Mouse (Mus musculus) heart, adult 9 months (tissue): Measurements from ENCODE around the gene Ostc.
A peak's percentile ranks its signal among the peaks of the same experiment; 100 is the strongest.

ENCODE experiments used
- DNase-seq, 2 experiments: peaks; one replicate each; pipeline ENCODE4 v3.0.0; 2022; ENCODE audit warnings: low spot score in 2 of 2

Ostc gene

GRCm38 (mm10) chr3:130710103-130710502, 859 bp upstream of the Ostc start:
- DNase-seq = no peak

- no peak for DNase-seq
These were observed 715 bp downstream of the Ostc start for GRCm38 (mm10) chr3:130708529-130708928.

DNA sequence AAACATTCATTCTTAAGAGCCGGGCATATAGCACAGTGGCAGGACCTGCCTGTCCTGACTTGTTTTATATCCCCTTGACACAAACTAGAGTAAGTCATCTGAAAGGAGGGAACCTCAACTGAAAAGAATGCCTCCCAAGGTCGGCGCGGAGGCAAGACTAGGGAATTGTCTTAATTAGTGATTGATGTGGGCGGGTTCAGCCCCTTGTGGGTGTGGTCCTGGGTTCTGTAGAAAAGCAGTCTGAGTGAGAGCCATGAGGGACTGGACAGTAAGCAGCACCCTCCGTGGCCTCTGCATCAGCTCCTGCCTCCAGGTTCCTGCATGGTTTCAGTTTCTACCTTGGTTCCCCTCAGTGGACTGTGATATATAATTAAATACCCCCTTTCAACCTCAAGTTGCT, 7.0 kb downstream of the Ostc start:
- DNase-seq = no peak

- no peak for DNase-seq
These were observed 11.6 kb downstream of the Ostc start for GRCm38 (mm10) chr3:130697622-130698021.

- DNase-seq = no peak
These were observed 14.5 kb downstream of the Ostc start for GRCm38 (mm10) chr3:130694705-130695104.

- no peak for DNase-seq
These were observed 15.1 kb downstream of the Ostc start for GRCm38 (mm10) chr3:130694041-130694593.

- no peak for DNase-seq
These were observed 17.6 kb downstream of the Ostc start for GRCm38 (mm10) chr3:130691596-130692170.

DNA sequence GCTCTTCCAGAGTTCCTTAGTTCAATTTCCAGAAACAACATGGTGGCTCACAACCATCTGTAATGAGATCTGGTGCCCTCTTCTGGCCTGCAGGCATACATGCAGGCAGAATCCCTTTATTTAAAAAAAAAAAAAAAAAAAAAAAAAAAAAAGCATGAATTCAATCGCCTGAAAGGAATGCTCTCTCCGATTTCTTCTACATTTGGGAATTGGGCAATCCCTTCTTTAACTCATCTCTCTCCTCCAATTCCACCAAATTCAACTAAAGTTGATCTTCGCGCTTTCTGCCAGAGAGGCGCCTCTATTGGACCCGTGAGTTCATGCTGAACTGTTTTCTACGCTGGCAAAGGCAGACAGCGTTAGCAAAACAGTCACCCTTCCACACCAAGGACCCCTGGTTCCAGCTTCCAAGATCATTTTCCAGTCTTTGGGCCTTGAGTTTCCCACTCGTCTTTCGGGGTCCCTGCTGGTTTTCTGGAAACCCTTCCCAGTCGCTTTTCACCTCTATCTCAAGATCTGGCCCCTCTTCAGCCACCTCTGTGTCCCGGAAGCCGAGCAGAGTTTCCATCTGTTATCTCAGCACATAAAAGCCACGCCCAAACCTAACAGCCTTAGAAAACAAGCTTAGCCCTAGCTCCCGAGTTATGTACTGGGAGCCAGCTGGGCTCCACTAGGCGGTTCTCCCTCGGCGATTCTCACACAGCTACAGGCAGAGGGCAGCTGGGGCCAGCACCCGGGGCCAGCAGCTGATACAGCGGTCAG, 18.2 kb downstream of the Ostc start:
- DNase-seq = peak; percentile 74 to 78

DNA sequence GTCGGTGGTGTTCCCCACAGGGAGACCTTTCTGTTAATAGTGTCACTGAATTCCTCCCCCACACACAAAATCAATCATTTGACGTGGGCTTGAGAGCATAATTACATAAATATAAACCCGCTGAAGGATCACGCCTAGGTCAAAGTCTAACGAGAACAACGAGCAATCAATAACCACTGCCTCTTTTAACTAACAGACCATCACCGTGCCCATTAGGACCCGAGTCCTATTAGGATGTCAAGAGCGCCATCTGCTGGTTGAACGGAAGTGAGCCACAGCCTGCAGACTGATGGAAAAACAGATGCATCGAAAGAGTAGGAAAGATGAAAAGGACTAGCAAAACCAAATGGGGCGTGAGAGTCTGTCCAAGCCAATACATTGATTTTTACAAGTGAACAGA, 19.6 kb downstream of the Ostc start:
- peak; percentile 34 to 47 for DNase-seq

- DNase-seq = no peak
These were observed 22.2 kb downstream of the Ostc start for GRCm38 (mm10) chr3:130687051-130687450.

GRCm38 (mm10) chr3:130685014-130685366, 24.3 kb downstream of the Ostc start:
- no peak for DNase-seq

- DNase-seq = no peak
These were observed 24.8 kb downstream of the Ostc start for GRCm38 (mm10) chr3:130684276-130685013.

DNA sequence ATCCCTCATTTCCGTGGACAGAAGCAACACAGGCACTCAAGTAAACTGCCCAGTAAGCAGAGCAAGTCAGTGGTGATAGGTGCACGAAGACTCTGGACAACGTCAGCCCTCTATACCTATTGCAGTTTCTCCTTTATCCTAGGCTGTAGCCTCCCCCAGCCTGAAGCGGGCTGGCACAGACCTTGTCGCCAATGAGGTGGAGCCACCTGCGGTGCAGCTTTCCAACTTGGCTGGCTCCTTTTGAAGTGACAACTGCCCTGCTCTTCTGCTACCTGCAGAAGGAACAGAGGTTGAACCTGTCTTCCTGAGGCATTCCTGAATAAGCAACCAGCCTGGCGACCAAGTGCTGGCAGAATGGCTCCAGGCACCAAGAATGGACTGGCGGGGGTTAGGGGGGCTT, 25.4 kb downstream of the Ostc start:
- DNase-seq = no peak

GRCm38 (mm10) chr3:130682183-130682582, 27.1 kb downstream of the Ostc start:
- no peak for DNase-seq

GRCm38 (mm10) chr3:130681226-130681625, 28.0 kb downstream of the Ostc start:
- no peak for DNase-seq

DNA sequence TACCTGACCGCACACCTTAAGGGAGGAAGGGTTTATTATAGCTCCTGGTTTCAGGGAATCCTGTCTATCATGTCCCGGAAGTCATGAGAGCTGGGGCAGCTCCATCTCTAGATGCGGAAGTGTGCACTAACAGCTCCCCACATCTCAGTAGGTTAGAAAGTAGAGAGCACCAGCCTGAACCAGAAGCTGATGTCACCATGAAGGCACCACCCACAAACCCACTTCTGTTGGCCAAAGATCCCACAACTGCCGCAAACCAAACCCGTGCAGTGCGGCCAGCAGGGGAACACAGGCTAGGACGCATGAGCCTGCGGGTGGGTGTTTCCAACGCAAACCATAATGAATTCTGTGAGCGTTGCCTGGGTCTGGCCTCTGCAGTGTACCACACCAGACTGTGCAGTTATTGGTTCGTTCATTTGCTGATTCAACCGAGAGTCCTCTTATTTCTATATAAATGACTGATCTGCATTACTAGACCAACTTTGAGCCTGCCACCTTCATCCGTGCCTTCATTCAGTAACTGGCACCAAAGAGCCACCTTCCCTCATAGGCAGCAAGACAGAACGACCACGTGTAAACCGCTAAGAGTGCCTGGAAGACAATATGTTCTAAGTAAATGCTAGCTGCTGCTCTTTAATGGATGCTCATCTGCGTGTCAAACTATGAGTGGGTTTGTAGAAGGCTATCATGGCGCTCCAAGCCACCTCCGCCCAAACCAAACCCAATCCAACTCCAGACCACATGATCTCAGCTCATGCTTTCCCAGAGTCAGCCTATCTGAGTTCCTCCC, 31.4 kb downstream of the Ostc start:
- DNase-seq = no peak

DNA sequence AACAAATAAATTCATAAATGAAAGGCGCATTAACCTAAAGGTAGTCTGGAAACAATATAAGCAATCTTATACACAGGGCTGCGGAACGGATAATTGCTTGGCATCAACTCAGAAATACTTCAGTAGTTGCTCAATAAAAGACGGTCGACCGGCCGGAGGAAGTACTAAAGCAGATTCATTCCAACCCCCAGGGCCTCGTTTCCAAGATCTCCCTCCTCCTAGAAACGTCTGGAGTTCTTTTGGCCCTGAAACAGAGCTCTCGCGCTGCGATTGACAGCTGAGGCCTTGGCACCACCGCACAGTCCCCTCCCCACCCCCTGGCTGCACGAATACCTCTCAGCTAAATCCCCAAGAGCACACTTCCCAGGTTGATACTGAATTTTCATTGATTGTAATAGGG, 38.0 kb downstream of the Ostc start:
- no peak for DNase-seq

- no peak for DNase-seq
These were observed 46.7 kb downstream of the Ostc start for GRCm38 (mm10) chr3:130662496-130662895.

- DNase-seq = no peak
These were observed 48.6 kb downstream of the Ostc start for GRCm38 (mm10) chr3:130660619-130661018.

- DNase-seq = no peak
These were observed 59.7 kb downstream of the Ostc start for GRCm38 (mm10) chr3:130649569-130649968.

GRCm38 (mm10) chr3:130646110-130646810, 63.0 kb downstream of the Ostc start:
- DNase-seq = no peak
